Mouse (Mus musculus) neural tube, embryonic 11.5 days (tissue): ENCODE measurements at regions not wholly inside any gene's neighbourhood (a gene's known extent, or its start where the extent isn't known, plus 50 kb on each side); places are given as distances from the start of the nearest gene placed in this dataset.

ENCODE experiments used
- ATAC-seq: fragments of 200-750 bp; cut with Nextera tagmentation; 2 replicates; pipeline ENCODE4 v1.8.0; 2017; ENCODE audit warnings: moderate number of reproducible peaks, mild to moderate bottlenecking, moderate TSS enrichment, moderate library complexity; ENCODE audit not compliant: insufficient read depth, low FRiP score, low TSS enrichment
- DNase-seq: peaks from one replicate; pipeline ENCODE4 v3.0.0-alpha.2; 2015; ENCODE audit warnings: low spot score
- H3K27ac ChIP-seq: fragments of 300-500 bp; sonication (generic); 2 replicates; pipeline ENCODE4 v1.5.1; 2014; ENCODE audit warnings: low read depth, mild to moderate bottlenecking, low read length
- H3K27me3 ChIP-seq: fragments of 300-500 bp; sonication (generic); 2 replicates; pipeline ENCODE4 v1.6.1; 2014; ENCODE audit warnings: mild to moderate bottlenecking, low read length, mixed read lengths; ENCODE audit not compliant: control insufficient read depth, insufficient read depth
- H3K36me3 ChIP-seq: fragments of 300-500 bp; sonication (generic); 2 replicates; pipeline ENCODE4 v1.6.1; 2014; ENCODE audit warnings: mild to moderate bottlenecking, low read length, moderate library complexity, mixed read lengths; ENCODE audit not compliant: control insufficient read depth, insufficient read depth
- H3K4me1 ChIP-seq: fragments of 300-500 bp; sonication (generic); 2 replicates; pipeline ENCODE4 v1.6.1; 2014; ENCODE audit warnings: low read length, mixed read lengths; ENCODE audit not compliant: control insufficient read depth, insufficient read depth
- H3K4me2 ChIP-seq: fragments of 300-500 bp; sonication (generic); 2 replicates; pipeline ENCODE4 v1.6.1; 2014; ENCODE audit warnings: low read depth, mild to moderate bottlenecking, moderate library complexity
- H3K4me3 ChIP-seq: fragments of 300-500 bp; sonication (generic); 2 replicates; pipeline ENCODE4 v1.5.1; 2014; ENCODE audit warnings: low read depth, low read length
- H3K9ac ChIP-seq: fragments of 300-500 bp; sonication (generic); 2 replicates; pipeline ENCODE4 v1.6.1; 2014; ENCODE audit warnings: mild to moderate bottlenecking, low read length
- H3K9me3 ChIP-seq: fragments of 300-500 bp; sonication (generic); 2 replicates; pipeline ENCODE4 v1.6.1; 2016; ENCODE audit warnings: low read length; ENCODE audit not compliant: control insufficient read depth
- WGBS: fragments of 180-500 bp; shearing (Covaris S2); extraction: QIAGEN DNeasy Blood & Tissue Kit; methylation state at CpG from one replicate; pipeline ENCODE4 v1.1.7; 2014; 5-methylcytosine and 5-hydroxymethylcytosine counted together

DNA sequence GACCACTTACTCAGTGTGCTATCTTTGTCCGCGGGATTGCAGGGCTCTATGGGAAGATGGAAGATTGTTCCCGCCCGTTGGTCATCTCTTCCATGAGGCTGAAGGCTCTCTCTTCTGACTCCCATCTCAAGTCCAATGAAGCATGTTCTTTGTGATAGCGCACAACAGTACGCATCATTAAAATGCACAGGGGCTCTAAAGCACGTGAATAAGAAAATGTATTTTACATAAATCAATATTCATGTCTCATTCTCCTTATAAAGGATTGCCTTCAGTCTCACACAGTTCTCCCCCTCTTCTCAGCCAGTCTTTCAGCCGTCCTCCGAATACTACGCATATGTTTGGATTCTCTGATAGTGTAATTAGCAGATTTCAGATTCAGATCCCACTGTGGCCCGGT lies 420.4 kb downstream of the Cdh26 start:
- Histone ChIP-seq H3K27me3 (no peaks in the 10 kb centered on the region), H3K36me3 (no peaks in the 10 kb centered on the region), H3K9ac (no peak overlapping the region), H3K9me3 (no peaks in the 10 kb centered on the region), H3K4me3 (no peak overlapping the region), H3K4me2 (no peak overlapping the region), H3K4me1 (no peaks in the 10 kb centered on the region), H3K27ac (no peak overlapping the region)
- DNase-seq: no peak
- ATAC-seq: no peak
- 73% methylated on average over 11 of the region's 11 CpGs for WGBS

DNA sequence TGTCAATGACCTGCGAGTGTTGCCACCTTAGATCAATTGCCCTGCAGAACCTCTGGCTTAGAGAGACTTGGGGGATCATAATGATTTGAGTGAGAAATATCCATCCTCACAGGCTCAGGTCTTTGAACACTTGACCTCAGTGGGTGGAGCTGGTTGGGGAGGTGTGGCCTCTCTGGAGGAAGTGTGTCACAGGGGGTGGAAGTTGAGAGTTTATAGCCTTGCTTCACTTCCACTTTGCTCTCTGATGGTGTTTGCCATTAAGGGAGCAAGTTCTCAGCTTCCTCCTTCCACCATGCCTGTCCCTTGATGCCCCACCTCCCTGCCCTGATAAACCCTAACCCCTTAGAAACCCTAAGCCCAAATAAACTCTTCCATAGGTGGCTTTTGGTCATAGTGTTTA lies 423.7 kb downstream of the Cdh26 start:
- DNase-seq (no peak), ATAC-seq (no peak)
- 82% methylated on average over 1 of the region's 1 CpGs for WGBS
- no peak overlapping the region for H3K4me2 ChIP-seq
- no peaks in the 10 kb centered on the region for H3K9me3 ChIP-seq
- H3K9ac ChIP-seq: no peak overlapping the region
- H3K27me3 ChIP-seq: no peaks in the 10 kb centered on the region
- no peaks in the 10 kb centered on the region for H3K4me1 ChIP-seq
- no peak overlapping the region for H3K27ac ChIP-seq
- no peak overlapping the region for H3K4me3 ChIP-seq
- H3K36me3 ChIP-seq: no peaks in the 10 kb centered on the region

DNA sequence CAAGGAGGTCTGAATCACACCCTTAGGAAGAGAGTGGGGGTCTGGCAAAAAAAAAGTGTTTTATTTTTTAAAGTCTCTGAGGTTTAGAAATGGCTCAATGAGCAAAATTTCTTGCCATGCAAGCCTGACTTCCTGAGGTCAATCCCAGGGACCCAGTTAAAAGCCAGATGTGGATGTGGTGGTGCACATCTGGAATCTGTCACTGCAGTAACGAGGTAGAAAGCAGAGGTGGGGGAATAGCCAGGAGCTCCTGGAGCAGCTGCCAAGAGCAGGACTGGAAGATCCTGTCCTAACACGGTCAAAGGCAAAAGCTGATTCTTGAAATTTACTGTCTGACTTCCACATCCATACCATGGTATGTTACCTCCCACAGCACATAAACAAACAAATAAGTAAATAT lies 424.4 kb downstream of the Cdh26 start:
- no peaks in the 10 kb centered on the region for H3K36me3 ChIP-seq
- no peaks in the 10 kb centered on the region for H3K27me3 ChIP-seq
- no peak for DNase-seq
- H3K9me3 ChIP-seq: no peaks in the 10 kb centered on the region
- H3K9ac ChIP-seq: no peak overlapping the region
- H3K27ac ChIP-seq: no peak overlapping the region
- H3K4me3 ChIP-seq: no peak overlapping the region
- H3K4me1 ChIP-seq: no peaks in the 10 kb centered on the region
- no peak overlapping the region for H3K4me2 ChIP-seq
- ATAC-seq: no peak
- 62% methylated on average over 2 of the region's 2 CpGs for WGBS

DNA sequence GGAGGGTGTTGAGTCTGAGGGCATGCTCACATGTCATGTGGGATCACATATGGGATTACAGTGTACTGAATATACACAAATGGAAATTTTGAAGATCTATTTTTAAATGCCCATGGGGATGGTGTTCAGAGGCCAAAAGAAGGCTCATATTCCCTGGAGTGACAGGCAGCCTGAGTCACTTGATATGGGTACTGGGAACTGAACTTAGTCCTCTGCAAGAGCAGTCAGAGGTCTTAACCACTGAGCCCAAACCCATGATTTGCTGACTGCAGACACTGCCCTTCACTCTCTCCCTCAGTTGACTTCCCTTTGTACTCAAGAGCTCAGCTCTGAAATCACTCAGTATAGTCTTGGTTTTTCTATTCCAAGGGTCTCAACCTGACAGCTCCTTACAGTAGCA lies 432.3 kb downstream of the Cdh26 start:
- no peaks in the 10 kb centered on the region for H3K4me1 ChIP-seq
- DNase-seq (no peak), ATAC-seq (no peak)
- no peaks in the 10 kb centered on the region for H3K27me3 ChIP-seq
- no peaks in the 10 kb centered on the region for H3K36me3 ChIP-seq
- H3K9me3 ChIP-seq: no peaks in the 10 kb centered on the region
- no peak overlapping the region for H3K4me2 ChIP-seq
- H3K4me3 ChIP-seq: no peak overlapping the region
- H3K9ac ChIP-seq: no peak overlapping the region
- no peak overlapping the region for H3K27ac ChIP-seq

DNA sequence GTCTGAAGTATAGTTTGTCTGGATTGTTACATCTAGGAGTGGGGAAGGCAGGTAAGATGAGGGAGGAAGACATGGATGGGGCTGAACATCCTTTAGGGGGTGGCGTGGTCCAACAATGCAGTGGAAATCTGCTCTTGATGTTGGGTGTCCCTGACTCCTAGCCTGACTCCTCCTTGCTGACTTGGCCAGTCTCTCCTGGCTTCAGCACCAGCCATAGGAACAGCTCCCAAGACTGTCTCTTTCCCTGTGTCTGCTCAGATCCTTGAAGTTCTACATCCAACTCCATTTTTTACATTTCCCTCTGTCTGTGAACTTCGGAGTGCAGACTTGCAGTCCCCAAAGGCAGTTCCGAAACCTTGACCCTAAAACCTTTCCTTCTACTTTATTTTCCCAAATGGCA lies 436.8 kb downstream of the Cdh26 start:
- DNase-seq (peak; percentile 38), ATAC-seq (no peak)
- Histone ChIP-seq H3K4me3 (no peak overlapping the region), H3K4me2 (no peak overlapping the region), H3K9ac (no peak overlapping the region), H3K4me1 (no peaks in the 10 kb centered on the region), H3K27me3 (no peaks in the 10 kb centered on the region), H3K36me3 (no peaks in the 10 kb centered on the region), H3K9me3 (no peaks in the 10 kb centered on the region), H3K27ac (no peak overlapping the region)
- WGBS: 69% methylated on average over 3 of the region's 3 CpGs

DNA sequence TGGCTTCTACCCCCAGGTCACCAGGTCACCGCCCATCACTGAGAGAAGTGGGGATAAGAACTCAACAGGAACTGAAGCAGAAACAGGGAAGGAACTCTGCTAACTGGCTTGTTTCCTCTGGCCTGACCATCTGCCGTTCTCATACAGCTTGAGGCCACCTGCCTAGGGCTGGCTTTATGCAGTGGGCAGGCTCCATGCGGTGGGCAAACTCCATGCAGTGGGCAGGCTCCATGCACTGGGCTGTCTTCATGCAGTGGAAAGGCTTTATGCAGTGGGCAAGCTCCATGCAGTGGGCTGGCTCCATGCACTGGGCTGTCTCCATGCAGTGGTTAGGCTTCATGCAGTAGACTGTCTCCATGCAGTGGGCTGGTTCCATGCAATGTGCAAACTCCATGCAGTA lies 438.8 kb downstream of the Cdh26 start:
- no peak overlapping the region for H3K4me3 ChIP-seq
- no peaks in the 10 kb centered on the region for H3K27me3 ChIP-seq
- no peak overlapping the region for H3K9ac ChIP-seq
- no peaks in the 10 kb centered on the region for H3K9me3 ChIP-seq
- no peaks in the 10 kb centered on the region for H3K4me1 ChIP-seq
- ATAC-seq (no peak), DNase-seq (no peak)
- WGBS: 74% methylated on average over 3 of the region's 3 CpGs
- H3K36me3 ChIP-seq: no peaks in the 10 kb centered on the region
- no peak overlapping the region for H3K4me2 ChIP-seq
- H3K27ac ChIP-seq: no peak overlapping the region

DNA sequence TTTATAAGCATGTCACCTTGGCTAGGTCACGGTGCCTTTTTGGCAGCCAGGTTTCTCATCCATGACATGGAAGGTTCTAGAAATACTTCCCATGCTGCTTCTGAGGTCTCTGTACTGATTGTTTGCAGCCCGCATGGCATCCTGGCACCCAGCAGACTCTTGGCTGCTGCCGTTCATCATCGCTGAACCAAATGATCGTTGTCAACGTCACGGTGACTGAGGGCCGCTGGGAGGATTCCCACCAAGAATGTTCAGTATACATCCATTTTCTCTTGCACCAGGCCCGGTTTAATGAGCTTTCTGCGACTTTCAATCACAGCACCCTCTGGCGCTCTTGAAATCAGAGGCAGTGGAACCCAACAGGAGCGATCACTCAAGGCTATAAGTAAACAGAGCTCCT lies 448.1 kb downstream of the Cdh26 start:
- H3K27me3 ChIP-seq: no peaks in the 10 kb centered on the region
- no peaks in the 10 kb centered on the region for H3K36me3 ChIP-seq
- WGBS: 92% methylated on average over 12 of the region's 12 CpGs
- H3K4me1 ChIP-seq: no peaks in the 10 kb centered on the region
- no peak overlapping the region for H3K4me3 ChIP-seq
- H3K27ac ChIP-seq: no peak overlapping the region
- no peak overlapping the region for H3K4me2 ChIP-seq
- no peak overlapping the region for H3K9ac ChIP-seq
- ATAC-seq (no peak), DNase-seq (no peak)
- H3K9me3 ChIP-seq: no peaks in the 10 kb centered on the region

DNA sequence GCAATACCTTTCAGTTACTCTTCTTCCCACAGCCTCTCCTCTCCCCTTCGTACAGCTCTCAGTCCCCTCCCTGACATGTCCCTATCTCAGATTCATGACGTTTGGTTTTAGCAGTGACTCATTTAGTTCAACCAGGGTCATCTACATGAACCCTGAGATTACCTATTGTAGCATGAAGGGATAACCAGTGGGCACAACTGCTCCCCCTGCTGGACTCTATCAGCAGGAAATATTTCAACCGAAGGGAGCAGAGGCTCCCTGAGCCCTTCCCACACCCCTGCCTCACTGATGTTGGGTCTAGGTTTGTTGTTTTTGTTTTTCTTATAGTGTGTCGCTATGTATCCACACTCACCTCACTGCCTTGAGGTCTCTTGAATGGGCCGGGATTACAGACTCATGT lies 455.4 kb downstream of the Cdh26 start:
- Histone ChIP-seq H3K9ac (no peak overlapping the region), H3K27me3 (no peaks in the 10 kb centered on the region), H3K27ac (no peak overlapping the region), H3K9me3 (no peaks in the 10 kb centered on the region), H3K4me3 (no peak overlapping the region), H3K36me3 (no peaks in the 10 kb centered on the region), H3K4me1 (no peaks in the 10 kb centered on the region), H3K4me2 (no peak overlapping the region)
- DNase-seq: peak; percentile 12
- ATAC-seq: no peak
- 51% methylated on average over 5 of the region's 5 CpGs for WGBS

DNA sequence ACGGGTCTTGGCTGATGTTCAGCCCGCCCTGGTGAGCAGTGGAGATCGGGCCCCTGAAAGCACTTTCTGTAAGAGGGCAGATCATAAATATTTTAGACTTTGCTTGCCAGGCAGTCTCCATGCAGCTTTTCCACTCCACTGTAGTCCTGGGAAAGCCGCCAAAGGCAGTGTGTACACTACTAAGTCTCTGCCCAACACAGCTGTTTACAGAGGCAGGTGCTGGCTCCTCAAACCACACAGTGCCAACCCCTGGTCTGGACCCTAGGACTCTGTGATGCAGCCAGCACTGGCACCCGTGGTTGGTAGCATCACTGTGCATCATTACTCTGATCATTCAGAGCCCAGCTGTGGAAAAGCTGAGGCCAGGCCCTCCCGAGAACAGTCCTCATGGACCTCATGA lies 458.4 kb downstream of the Cdh26 start:
- no peaks in the 10 kb centered on the region for H3K9me3 ChIP-seq
- WGBS: 85% methylated on average over 6 of the region's 6 CpGs
- H3K4me3 ChIP-seq: no peak overlapping the region
- H3K4me1 ChIP-seq: no peaks in the 10 kb centered on the region
- H3K36me3 ChIP-seq: no peaks in the 10 kb centered on the region
- DNase-seq: no peak
- no peak overlapping the region for H3K27ac ChIP-seq
- no peak for ATAC-seq
- H3K27me3 ChIP-seq: no peaks in the 10 kb centered on the region
- no peak overlapping the region for H3K9ac ChIP-seq
- H3K4me2 ChIP-seq: no peak overlapping the region
